Mouse (Mus musculus): ENCODE measurements around the gene Prr23a3. TPM values are rescaled to one million over a fixed set of nuclear protein-coding genes. Genes with fewer than 3 reads are reported as not detected.

Prr23a3 gene
- total RNA-seq (2015; ENCODE audit: low replicate concordance) (not detected in 2 replicates), total RNA-seq (2017; ENCODE audit: low replicate concordance) (not detected in 2 replicates)

GRCm38 (mm10) chr9:98864571-98864970, at the start of gene Prr23a3:
Gene Prr23a3 (plus strand): TSS chr9:98864767.
- ATAC-seq (replicated peaks; ENCODE audit: low FRiP score, poor library complexity, severe bottlenecking), result no peak

GRCm38 (mm10) chr9:98816066-98816465, 48.5 kb upstream of the Prr23a3 start:
- no peak for ATAC-seq (replicated peaks; ENCODE audit: low FRiP score, poor library complexity, severe bottlenecking)

- no peak for ATAC-seq (replicated peaks; ENCODE audit: low FRiP score, poor library complexity, severe bottlenecking)
Observed at GRCm38 (mm10) chr9:98817592-98817991, 47.0 kb upstream of the Prr23a3 start.

- ATAC-seq (replicated peaks; ENCODE audit: low FRiP score, poor library complexity, severe bottlenecking), result no peak
Observed at GRCm38 (mm10) chr9:98818971-98819370, 45.6 kb upstream of the Prr23a3 start.

- no peak for ATAC-seq (replicated peaks; ENCODE audit: low FRiP score, poor library complexity, severe bottlenecking)
Observed at GRCm38 (mm10) chr9:98819481-98819880, 45.1 kb upstream of the Prr23a3 start.

- no peak for ATAC-seq (replicated peaks; ENCODE audit: low FRiP score, poor library complexity, severe bottlenecking)
Observed at GRCm38 (mm10) chr9:98820461-98820860, 44.1 kb upstream of the Prr23a3 start.

- no peak for ATAC-seq (replicated peaks; ENCODE audit: low FRiP score, poor library complexity, severe bottlenecking)
Observed at GRCm38 (mm10) chr9:98821067-98821466, 43.5 kb upstream of the Prr23a3 start.

- ATAC-seq (replicated peaks; ENCODE audit: low FRiP score, poor library complexity, severe bottlenecking), result no peak
Observed at GRCm38 (mm10) chr9:98823805-98824204, 40.8 kb upstream of the Prr23a3 start.

GRCm38 (mm10) chr9:98829508-98829907, 35.1 kb upstream of the Prr23a3 start:
- ATAC-seq (replicated peaks; ENCODE audit: low FRiP score, poor library complexity, severe bottlenecking), result no peak

- no peak for ATAC-seq (replicated peaks; ENCODE audit: low FRiP score, poor library complexity, severe bottlenecking)
Observed at GRCm38 (mm10) chr9:98837537-98838074, 27.0 kb upstream of the Prr23a3 start.

GRCm38 (mm10) chr9:98842117-98842516, 22.4 kb upstream of the Prr23a3 start, which contains the start of gene Prr23a1:
Gene Prr23a1 (plus strand): TSS chr9:98842503.
- no peak for ATAC-seq (replicated peaks; ENCODE audit: low FRiP score, poor library complexity, severe bottlenecking)

GRCm38 (mm10) chr9:98856210-98856609, 8.4 kb upstream of the Prr23a3 start, which contains the start of gene Prr23a2:
Gene Prr23a2 (plus strand): TSS chr9:98856494.
- ATAC-seq (replicated peaks; ENCODE audit: low FRiP score, poor library complexity, severe bottlenecking), result no peak

- no peak for ATAC-seq (replicated peaks; ENCODE audit: low FRiP score, poor library complexity, severe bottlenecking)
Observed at GRCm38 (mm10) chr9:98863463-98863862, 1.1 kb upstream of the Prr23a3 start.

GRCm38 (mm10) chr9:98901486-98901885, 36.9 kb downstream of the Prr23a3 start:
- no peak for ATAC-seq (replicated peaks; ENCODE audit: low FRiP score, poor library complexity, severe bottlenecking)

- ATAC-seq (replicated peaks; ENCODE audit: low FRiP score, poor library complexity, severe bottlenecking), result no peak
Observed at GRCm38 (mm10) chr9:98902819-98903218, 38.3 kb downstream of the Prr23a3 start, which contains the start of gene 7420426K07Rik. Gene 7420426K07Rik (plus strand): TSS chr9:98903119.

Other genes with a start within 250 kb of the Prr23a3 start
- gene Prr23a1, start 22.3 kb upstream of the Prr23a3 start, total RNA-seq (2015; ENCODE audit: low replicate concordance), result not detected in 2 replicates
- not detected in 2 replicates for gene Prr23a1, start 22.3 kb upstream of the Prr23a3 start, total RNA-seq (2017; ENCODE audit: low replicate concordance)
- not detected in 2 replicates for gene Prr23a2, start 8.3 kb upstream of the Prr23a3 start, total RNA-seq (2015; ENCODE audit: low replicate concordance)
- gene Prr23a2, start 8.3 kb upstream of the Prr23a3 start, total RNA-seq (2017; ENCODE audit: low replicate concordance), result not detected in 2 replicates
- not detected in 2 replicates for gene 7420426K07Rik, start 38.4 kb downstream of the Prr23a3 start, total RNA-seq (2015; ENCODE audit: low replicate concordance)
- not detected in 2 replicates for gene 7420426K07Rik, start 38.4 kb downstream of the Prr23a3 start, total RNA-seq (2017; ENCODE audit: low replicate concordance)
- not detected in 2 replicates for gene Foxl2, start 90.5 kb downstream of the Prr23a3 start, total RNA-seq (2015; ENCODE audit: low replicate concordance)
- gene Foxl2, start 90.5 kb downstream of the Prr23a3 start, total RNA-seq (2017; ENCODE audit: low replicate concordance), result not detected in 2 replicates
- gene Faim, start 121.6 kb downstream of the Prr23a3 start, total RNA-seq (2015; ENCODE audit: low replicate concordance), result 4.2 and 7.2 TPM in 2 replicates
- 3.3 and 10.4 TPM in 2 replicates for gene Faim, start 121.6 kb downstream of the Prr23a3 start, total RNA-seq (2017; ENCODE audit: low replicate concordance)
- gene Gm1123, start 170.9 kb downstream of the Prr23a3 start, total RNA-seq (2015; ENCODE audit: low replicate concordance), result not detected in 2 replicates
- not detected in 2 replicates for gene Gm1123, start 170.9 kb downstream of the Prr23a3 start, total RNA-seq (2017; ENCODE audit: low replicate concordance)

Measured in erythroid progenitor cell, adult 5-6 weeks (primary cell).